Mouse (Mus musculus): ENCODE results near the gene Pdzd2.

DNA sequence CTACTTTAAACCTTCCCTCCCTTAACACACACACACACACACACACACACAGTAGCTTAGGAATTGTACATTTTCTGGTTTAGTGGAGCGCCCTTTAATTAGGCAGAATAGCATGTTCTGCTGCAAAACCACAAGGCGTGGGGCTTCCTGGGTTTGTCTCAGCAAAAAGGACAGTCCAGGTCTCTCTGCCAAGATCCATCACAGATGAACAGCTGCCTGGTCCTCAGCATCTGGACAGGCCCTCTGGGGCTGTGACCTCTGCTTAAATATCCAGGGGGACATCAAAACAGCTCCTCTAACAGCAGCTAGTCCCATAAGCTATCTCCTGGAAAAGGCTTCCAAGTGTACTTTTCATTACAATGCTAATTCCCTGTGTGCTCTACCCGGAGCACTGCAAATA lies 64.4 kb downstream of the Pdzd2 start:
- no peak for TF ChIP-seq CTCF (IDR thresholded peaks at IDR 0.05; ENCODE audit: borderline replicate concordance, insufficient read depth, low read length)
- TF ChIP-seq POLR2A (IDR thresholded peaks at IDR 0.05; ENCODE audit: low read depth, low read length), result no peak

Measured in embryonic fibroblast, embryonic 13.5 days (primary cell).